Mouse (Mus musculus) liver, adult (tissue): ENCODE data around the gene Zg16.
A peak's percentile ranks its signal among the peaks of the same experiment; 100 is the strongest.

Source experiments
- GATA4 ChIP-seq: IDR thresholded peaks from 2 replicates; pipeline ENCODE4 v1.6.1; 2014; ENCODE audit warnings: mild to moderate bottlenecking, low read length; ENCODE audit not compliant: insufficient replicate concordance

The Zg16 gene

DNA sequence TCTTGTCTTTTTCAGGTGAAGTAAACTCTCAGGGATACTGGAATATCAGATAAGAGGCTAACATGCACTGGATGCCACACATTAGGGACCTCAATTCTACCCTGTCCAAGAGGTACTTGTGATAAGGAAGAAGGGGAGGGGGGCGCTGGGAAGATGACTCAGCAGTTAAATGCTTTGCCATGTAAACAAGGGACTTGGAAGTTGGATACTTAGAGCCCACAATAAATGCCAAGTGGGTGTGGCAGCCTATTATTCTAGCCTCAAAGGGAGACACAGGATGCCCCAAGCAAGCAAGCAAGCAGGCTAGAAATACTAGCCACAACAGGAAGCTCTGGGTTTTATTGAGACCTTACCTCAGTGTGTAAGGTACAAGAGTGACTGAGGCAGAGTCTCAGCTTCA is 55.9 kb downstream of the Zg16 start:
- no peak for TF ChIP-seq GATA4

DNA sequence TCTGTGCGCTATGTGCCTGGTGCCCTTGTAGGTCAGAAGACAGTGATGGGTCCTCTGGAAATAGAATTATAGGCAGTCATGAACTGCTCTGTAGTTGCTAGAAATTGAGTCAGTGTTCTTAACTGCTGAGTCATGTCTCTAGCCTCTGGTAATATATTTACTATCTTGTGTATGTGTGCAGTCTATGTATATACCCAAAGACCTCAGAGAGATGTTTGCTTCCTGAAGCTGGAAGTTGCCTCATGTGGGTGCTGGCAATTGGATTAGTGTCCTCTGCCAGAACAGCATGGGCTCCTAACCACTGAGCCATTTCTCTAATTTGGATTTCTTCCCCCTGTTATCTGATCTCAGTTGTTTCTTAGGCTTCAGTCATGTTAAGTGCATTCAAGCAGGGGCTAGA is 57.0 kb downstream of the Zg16 start:
- no peak for TF ChIP-seq GATA4

DNA sequence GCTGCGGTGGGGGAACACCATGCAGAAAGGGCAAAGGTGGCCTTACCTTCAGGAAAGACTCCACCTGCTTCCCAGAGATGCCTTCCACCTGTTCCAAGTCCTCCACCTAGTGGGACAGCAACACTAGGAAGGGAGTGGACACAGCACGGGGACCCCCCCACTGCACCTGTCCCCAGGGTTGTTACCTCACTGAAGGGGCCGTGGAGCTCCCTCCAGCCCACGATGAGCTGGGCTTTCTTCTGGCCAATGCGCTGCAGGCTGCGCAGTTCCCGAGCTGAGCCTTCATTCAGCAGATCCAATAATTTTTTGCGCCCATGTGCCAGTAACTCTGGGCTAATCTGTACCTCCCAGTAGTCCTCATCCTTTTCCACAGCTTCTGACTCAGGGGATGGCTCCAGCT is 59.2 kb downstream of the Zg16 start:
- no peak for TF ChIP-seq GATA4

DNA sequence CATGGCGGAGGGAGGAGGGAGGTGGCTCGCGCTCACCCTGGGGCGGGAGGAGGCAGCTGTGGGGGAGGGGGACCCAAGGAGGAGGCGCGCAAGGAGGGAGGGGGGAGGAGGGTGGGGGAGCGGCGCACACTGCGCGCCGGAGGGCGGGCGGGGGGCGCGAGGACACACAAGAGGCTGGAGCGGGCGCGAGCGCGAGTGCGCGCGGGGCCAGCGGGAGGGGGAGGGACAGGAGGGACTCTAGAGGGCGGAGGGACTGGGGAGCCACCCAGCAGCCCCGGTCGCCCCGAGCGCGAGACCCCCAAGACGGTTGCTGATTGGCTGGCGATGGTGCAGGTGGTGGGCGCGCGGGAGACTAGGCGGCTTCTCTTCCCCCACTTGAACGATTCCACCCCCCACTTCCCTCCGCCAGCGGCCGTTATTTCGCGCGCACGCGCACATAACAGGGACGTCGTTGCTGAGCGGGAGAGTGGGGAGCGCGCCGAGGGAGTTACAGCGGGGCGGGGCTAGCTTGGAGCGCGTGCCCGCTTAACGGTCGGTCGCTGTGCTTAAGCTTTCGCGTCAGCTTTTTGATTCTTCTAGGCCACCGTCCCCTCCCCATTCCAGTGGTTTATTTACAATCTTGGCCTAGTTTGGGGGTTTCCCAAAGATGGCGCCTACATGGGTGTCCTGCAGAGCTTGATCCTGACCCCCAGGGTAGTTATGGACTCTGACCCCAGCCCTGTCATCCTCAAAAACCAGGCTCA is 60.0 kb downstream of the Zg16 start, which contains the start of gene Maz:
Maz (minus strand) TSS at position 54 of the 743 bp plus-strand sequence.
- peak; percentile 51; the same call in 1 of the 2 replicates for TF ChIP-seq GATA4

GRCm38 (mm10) chr7:127026616-127026983 is 60.5 kb downstream of the Zg16 start:
- TF ChIP-seq GATA4, result no peak

DNA sequence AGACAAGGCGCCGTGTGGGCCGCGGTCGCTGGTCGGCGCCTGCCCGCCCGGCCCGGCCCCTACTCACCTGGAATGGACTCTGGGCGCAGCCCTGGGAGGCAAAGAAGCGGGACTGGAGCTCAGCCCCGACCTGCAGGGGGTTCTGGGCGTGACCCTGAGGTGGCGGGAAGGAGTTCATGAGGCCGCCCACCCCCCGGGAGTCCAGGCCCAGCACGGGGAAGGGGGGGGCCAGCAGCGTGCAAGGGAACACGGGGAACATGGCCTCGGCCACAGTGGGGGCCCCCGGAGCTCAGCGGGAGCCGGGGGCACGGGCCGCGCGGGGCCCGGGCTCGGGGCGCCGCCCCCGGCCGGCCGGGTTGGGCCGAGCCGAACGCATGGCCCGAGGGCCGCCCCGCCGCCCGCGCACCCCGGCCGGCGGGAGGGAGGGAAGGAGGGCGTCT is 60.9 kb downstream of the Zg16 start:
- no peak for TF ChIP-seq GATA4

GRCm38 (mm10) chr7:127025556-127026160 is 61.5 kb downstream of the Zg16 start:
- no peak for TF ChIP-seq GATA4

- no peak for TF ChIP-seq GATA4
Observed at GRCm38 (mm10) chr7:127024755-127025555, 62.2 kb downstream of the Zg16 start.

- no peak for TF ChIP-seq GATA4
Observed at GRCm38 (mm10) chr7:127023896-127024690, 63.0 kb downstream of the Zg16 start.

DNA sequence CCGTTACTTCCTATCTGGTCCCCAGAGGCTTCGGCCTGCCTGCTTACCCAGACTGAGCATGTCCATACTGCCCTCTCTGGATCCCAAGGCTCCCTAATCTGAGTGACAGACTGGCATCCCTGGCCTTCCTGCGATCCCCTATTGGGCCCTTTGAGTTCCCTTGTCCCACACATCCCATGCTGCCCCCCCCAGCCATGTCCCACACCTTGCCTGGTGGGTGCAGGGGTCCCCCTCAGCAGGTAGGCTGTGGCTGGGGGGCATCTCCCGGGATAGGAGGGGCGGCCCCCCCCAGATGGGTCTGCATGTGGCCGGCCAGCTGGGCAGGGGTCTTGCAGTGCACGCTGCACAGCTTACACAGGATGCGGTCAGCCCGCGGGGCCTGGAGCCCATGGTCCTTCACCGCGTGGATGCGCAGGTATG is 63.8 kb downstream of the Zg16 start:
- no peak for TF ChIP-seq GATA4

DNA sequence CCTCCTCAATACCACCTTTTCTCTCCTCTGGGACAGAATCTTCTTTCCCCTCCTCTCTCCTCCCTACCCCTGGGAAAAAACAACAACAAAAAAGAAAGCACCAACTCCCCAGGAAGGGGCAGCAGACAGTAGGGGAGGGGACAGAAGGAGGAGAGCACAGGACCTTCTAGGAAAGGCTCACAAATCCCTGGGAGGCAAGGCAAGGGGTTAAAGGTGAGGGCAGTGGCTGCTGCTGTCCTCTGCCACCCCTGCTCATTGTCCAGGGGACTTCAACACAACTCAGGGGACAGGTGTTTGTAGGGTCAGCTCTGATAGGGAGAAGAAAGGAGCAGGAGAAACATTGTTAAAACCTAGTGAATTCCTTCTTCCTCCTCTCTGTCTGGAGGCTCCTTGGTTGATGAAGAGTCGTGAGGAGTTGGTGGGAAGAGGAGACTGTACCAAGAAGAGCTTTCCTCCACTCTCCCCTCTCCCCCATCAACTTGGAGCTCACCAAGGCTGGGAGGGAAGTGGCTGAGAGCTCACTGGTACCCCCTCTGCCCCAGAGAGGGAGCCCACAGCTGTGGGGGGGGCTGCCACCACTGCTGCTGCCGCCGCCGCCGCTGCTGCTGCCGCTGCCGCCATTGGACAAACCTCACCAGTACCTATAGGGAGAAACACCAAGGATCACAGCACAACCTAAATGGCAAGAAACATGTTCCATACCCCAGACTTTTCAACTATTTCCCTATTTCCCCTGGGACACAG is 64.4 kb downstream of the Zg16 start:
- TF ChIP-seq GATA4, result no peak

DNA sequence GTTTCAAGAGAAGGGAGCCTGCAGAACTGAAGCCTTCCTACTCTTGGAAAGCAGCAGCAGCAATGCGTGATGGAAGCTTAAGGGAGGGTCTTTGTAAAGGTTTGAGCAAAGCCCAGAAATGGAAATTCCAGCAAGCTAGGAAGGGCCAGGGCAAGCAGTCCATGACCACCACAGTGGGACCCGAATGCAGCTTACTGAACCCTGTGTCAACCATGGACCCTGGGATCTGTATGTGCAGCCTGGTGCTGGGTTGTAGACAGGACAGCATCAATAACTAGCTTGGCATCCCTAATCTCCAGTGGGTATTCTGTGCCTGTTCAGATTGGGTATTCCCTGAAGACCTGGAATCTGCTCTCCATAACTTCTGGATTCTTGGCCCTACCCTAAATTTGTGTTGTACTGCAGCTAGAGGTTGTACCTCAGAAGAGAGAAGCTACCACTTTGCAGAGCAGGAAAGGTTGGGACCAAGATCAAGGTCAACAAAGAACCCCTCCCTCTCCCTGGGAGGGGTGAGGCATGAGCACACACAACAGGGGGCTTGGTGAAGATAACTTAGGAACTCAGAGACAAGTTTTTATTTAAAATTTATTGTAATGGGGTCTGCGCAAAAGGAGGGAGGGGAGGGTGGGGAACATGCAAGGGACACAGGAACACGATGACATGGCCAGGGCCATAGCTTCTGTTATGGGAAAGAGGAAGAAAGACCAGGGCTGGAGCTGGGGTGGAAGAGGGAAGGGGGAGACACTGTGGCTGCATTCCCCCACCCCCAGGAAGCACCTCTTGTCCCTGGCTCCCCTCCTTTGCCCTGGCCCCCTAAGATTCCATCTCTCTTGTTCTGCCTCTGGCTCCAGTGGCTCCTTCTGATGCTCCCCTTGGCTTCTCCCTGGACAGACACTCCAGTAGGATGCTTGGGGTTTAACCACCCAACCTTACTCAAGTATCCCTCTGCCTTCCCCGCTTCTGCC is 65.3 kb downstream of the Zg16 start:
- no peak for TF ChIP-seq GATA4

DNA sequence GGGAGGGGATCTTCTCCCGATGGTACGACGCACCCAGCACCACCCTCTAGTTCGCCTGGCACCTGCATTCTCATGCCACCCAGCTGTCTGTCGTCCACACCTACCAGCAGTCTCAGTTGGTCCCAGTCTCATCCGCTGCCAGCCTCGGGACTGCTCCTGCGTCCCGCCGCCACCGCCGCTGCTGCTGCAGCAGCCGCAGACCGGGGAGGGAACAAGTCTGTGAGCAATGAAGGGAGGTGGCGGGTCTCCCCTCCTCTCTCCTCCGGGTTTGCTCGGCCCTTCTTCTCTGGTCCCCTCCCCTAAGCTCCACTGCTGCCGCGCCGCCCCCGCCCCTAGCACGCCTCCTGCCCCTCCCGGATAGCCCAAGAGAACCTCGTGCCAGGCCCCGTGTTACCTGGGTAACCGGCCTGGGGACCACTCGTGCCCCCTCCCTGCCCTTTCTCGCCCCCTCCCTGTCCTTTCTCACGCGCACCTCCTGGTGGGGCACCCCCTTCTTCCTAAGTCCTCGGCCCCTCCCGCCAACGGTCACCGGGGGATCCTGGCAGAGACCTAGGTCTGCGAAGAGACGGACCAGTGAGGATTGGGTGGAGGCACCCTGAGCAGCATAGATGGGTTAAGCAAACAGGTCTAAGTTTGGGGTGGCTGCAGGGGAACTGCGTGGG is 66.1 kb downstream of the Zg16 start, which contains the start of the genes Gm42742 and Prrt2:
Gm42742 (minus strand) TSS at position 197 of the 662 bp plus-strand sequence.
Prrt2 (minus strand) TSS at position 311 of the 662 bp plus-strand sequence.
- no peak for TF ChIP-seq GATA4
